Mouse (Mus musculus): ENCODE measurements at regions not wholly inside any gene's neighbourhood (a gene's known extent, or its start where the extent isn't known, plus 50 kb on each side); places are given as distances from the start of the nearest gene placed in this dataset.
A peak's percentile ranks its signal among the peaks of the same experiment; 100 is the strongest.

DNA sequence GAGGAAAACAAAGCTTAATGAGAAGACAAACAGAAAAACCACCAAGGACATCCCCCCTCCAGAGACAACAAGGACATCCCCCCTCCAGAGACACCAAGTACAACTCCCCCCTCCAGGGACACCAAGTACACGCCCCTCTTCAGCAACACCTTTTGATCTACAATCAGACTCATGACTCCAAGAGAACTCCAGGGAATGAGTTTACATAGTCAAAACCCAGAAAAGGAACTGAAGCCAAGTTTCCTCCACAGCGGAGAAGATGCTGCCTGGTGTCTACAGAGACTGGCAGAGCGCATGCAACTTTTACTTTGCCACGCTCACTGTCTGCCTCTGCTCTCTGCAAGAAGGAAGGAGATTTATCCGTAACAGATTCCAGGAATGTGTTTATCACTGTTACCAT is 185.7 kb upstream of the Id4 start:
- no peak for DNase-seq (ENCODE audit: low read depth, low spot score)

GRCm38 (mm10) chr13:48078214-48078613 is 182.8 kb upstream of the Id4 start:
- DNase-seq (ENCODE audit: low read depth, low spot score), result no peak

- DNase-seq (ENCODE audit: low read depth, low spot score), result no peak
Observed at GRCm38 (mm10) chr13:48083294-48083693, 177.7 kb upstream of the Id4 start.

GRCm38 (mm10) chr13:48083807-48084206 is 177.2 kb upstream of the Id4 start:
- DNase-seq (ENCODE audit: low read depth, low spot score), result no peak

DNA sequence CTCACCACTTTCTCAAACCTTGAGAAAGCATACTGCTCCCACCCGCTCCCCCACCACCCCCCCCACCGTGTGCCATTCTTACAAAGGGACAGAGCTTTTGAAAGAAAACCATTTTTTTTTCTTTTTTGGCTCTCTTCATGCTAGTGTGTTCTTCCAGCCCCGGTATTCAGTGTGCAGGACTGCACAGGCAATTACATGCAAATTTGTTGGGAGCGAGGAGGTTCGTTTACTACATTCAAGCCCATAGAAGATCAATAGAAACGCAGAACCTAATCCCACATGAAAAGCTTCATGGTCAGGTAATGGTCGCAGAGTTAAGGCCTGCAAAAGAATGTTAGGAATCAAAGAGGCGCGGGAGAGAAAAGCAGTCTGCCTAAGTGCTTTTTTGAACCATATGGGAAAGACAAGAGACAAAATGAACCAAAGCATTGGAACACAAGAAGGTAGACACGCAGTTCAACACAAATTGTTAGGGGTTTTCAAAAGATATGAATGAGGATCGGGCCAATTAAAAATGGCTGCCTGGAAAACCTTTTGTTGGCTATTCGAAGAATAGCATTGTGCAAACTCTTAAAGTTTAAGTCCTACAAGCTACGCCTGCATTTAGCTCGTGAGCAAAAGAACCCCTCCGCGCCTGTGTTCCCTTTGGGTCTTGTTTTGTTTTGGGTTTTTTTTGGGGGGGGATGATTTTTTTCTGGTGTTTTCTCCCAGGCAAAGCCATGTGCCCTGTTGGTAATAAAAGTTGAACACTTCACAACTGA is 166.6 kb upstream of the Id4 start:
- no peak for DNase-seq (ENCODE audit: low read depth, low spot score)

GRCm38 (mm10) chr13:48102156-48102555 is 158.9 kb upstream of the Id4 start:
- no peak for DNase-seq (ENCODE audit: low read depth, low spot score)

DNA sequence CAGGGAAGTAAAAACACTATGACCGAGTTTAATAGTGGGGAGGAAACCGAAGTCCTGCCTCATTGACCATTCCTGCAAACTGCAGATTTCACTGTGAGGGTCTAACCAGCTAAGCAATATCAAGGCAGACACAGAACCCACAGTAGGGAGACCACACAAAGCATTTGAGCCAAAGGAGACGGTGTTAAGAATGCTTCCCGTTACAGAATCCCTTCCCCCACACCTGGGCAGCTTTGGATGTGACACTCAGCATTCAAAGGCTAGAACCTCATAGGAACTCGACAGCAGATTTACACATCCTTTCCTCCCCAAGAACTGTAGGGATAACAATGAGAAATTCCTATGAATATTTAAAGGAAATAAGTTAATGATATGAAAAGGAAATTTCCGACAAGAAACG is 158.5 kb upstream of the Id4 start:
- DNase-seq (ENCODE audit: low read depth, low spot score), result no peak

DNA sequence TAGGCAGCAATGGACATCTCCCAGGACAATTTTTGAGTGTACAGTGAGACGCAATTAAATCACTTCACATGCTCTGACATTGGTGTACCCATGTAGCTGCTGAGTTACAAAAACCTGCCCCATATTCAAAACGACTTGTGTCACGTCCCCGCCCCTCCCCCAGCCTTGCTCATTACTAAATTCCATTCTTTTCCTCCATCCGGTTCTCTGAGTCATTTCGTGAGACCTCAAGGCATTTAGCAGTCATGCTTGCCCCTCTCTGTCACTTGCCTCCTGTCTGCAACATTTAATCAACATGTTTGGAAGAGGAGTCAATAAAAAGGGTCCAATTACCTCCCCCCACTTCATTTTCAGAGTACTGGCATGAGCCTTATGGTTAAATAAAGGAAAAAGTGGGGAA is 156.3 kb upstream of the Id4 start:
- no peak for DNase-seq (ENCODE audit: low read depth, low spot score)

DNA sequence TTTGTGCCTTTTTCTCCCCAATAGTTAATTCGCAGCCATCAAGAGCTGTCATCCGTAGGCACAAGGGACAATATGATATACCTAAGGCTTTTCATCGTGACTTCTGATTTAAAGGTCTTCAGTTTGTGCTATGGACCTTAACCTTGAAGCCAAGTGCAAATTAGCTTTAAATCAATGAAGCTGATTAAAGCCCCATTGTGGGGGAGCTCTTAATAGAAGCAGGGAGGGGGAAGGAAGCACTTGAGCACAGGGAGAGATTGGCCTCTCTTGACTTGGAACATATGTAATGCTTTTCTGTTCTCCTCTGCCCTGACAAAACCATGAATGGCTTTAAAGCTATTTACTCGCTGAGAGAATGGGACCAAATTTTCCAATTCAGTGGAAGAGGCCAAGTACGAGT is 154.1 kb upstream of the Id4 start:
- DNase-seq (ENCODE audit: low read depth, low spot score), result no peak

DNA sequence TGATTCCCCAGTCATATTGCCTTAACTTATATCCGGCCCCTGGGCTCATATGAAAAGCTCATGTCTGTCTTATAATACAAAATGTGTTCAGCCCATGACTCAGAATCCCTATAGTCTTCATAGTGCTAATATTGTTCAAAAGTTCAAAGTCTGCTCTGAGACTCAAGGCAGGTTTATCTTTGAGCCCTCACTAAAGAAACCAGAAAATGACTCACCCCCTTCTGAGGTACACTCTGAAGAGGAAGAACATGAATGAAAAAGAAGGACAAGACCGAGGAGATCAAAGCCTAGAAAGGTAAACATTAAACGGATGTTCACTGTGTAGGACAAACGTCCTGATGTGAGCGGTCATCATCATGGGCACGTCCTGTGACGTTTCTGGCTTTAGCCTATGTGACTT is 145.1 kb upstream of the Id4 start:
- DNase-seq (ENCODE audit: low read depth, low spot score), result no peak

- DNase-seq (ENCODE audit: low read depth, low spot score), result no peak
Observed at GRCm38 (mm10) chr13:48126582-48126981, 134.4 kb upstream of the Id4 start.

DNA sequence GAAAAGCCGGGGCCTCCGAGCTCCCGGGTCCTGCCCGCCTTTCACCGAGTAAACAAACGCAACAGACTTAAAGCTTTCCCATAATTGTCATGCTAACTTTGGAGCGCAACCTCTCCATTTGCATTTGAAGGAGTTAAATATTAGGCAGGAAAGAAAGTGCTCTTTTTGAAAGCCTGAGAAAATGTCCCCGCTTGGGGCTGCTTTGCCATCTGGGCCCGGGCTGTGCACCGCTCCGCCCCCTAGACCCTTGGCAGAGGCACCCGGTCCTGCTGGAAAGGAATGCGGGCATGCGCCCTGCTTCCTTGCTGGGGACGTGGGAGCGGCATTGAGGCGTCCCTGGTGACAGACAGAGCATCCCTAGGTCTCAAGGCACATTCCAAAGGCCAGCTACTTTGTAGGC is 130.3 kb upstream of the Id4 start:
- DNase-seq (ENCODE audit: low read depth, low spot score), result peak; percentile 12

DNA sequence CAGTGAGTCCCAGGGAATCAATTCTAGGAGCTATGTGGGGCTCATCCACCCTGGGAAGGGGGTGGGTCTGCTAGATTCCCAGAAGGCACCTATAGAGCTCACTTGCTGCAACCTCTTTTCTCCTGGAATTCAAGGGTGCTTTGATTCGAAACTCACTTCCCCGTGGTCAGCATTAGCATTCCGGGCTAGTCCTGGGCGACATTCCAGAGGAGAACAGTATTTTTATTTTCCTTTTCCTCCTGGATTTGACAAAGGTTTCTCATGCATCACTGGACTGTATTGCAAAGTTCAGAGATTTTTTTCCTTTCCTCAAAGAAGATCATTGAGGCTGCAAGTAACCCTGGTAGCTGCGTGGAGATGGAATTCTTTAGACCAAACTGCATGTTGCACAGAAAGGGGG is 129.3 kb upstream of the Id4 start:
- no peak for DNase-seq (ENCODE audit: low read depth, low spot score)

- DNase-seq (ENCODE audit: low read depth, low spot score), result no peak
Observed at GRCm38 (mm10) chr13:48145976-48146375, 115.1 kb upstream of the Id4 start.

- no peak for DNase-seq (ENCODE audit: low read depth, low spot score)
Observed at GRCm38 (mm10) chr13:48147061-48147460, 114.0 kb upstream of the Id4 start.

GRCm38 (mm10) chr13:48153248-48153647 is 107.8 kb upstream of the Id4 start:
- DNase-seq (ENCODE audit: low read depth, low spot score), result peak; percentile 1

GRCm38 (mm10) chr13:48153684-48154413 is 107.2 kb upstream of the Id4 start:
- DNase-seq (ENCODE audit: low read depth, low spot score), result no peak

- DNase-seq (ENCODE audit: low read depth, low spot score), result no peak
Observed at GRCm38 (mm10) chr13:48154414-48155105, 106.5 kb upstream of the Id4 start.

- DNase-seq (ENCODE audit: low read depth, low spot score), result no peak
Observed at GRCm38 (mm10) chr13:48159020-48159910, 101.8 kb upstream of the Id4 start.

GRCm38 (mm10) chr13:48160161-48160560 is 100.9 kb upstream of the Id4 start:
- DNase-seq (ENCODE audit: low read depth, low spot score), result no peak

- no peak for DNase-seq (ENCODE audit: low read depth, low spot score)
Observed at GRCm38 (mm10) chr13:48161339-48161738, 99.7 kb upstream of the Id4 start.

- no peak for DNase-seq (ENCODE audit: low read depth, low spot score)
Observed at GRCm38 (mm10) chr13:48164586-48164985, 96.4 kb upstream of the Id4 start.

Data from skeletal muscle tissue, adult 2 months (tissue).